Mouse (Mus musculus) embryo, embryonic 10 days (tissue): Measurements from ENCODE around the gene Hmcn2.

Experiments
- DNase-seq: peaks from one replicate; pipeline ENCODE4 v3.0.0-alpha.2; 2015; ENCODE audit warnings: low spot score

Hmcn2 gene

DNA sequence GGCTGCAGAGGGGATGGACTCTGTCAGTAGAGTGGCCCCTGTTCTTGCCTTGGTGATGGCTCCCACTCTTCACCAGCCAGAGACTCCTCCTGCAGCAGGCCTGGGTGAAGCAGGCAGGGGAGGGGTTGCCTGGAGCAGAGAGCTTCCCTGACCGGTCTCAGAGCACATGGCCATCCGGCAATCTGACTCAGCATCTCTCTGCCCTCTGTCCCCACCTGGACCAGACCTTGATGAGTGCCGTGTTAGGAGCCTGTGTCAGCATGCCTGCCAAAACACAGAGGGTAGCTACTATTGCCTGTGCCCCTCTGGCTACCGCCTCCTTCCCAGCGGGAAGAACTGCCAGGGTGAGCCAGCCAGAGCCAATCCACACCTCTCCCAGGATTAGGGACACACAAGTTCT is 144.2 kb downstream of the Hmcn2 start:
- no peak for DNase-seq

- no peak for DNase-seq
Measured at GRCm38 (mm10) chr2:31458989-31459936, 145.0 kb downstream of the Hmcn2 start.

GRCm38 (mm10) chr2:31460025-31460571 is 145.9 kb downstream of the Hmcn2 start:
- DNase-seq, result peak; percentile 79

DNA sequence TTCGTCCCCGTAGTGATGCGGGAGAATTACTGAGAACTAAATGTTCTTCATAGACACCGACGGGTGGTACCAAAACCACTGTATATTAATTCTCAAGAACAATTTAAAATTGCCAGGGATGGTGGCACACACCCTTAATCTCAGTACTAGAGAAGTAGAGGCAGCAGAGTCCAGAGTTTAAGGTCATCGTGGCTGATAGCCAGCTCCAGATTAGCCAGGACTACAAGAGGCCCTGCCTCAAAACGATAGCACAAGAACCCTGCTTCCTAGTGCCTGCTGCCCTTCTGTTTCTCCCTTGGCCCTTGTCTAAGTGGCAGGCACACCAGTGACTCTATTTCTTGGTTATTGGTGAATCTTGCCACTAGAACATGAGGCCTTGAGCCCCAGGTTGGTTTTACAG is 146.7 kb downstream of the Hmcn2 start:
- no peak for DNase-seq

GRCm38 (mm10) chr2:31462051-31462450 is 147.8 kb downstream of the Hmcn2 start:
- DNase-seq, result no peak

DNA sequence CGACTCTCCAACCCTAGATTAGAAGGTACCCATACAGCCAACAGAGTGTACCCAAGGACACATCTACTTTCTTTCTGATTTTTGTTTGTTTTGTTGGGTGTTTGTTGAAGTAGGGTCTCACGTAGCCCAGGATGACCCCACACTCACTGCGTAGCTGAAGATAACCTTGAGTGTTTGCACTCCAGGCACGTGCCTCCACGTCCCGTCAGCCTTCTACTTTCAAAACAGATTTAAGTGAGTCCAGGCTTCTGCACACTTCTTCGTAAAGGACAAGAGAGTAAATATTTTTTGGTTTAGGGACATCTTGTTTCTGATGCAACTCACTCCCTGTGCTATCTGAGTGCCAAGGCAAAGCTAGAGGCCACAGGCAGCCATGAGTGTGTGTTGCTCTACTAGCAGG is 149.0 kb downstream of the Hmcn2 start:
- no peak for DNase-seq

GRCm38 (mm10) chr2:31463696-31464528 is 149.7 kb downstream of the Hmcn2 start:
- DNase-seq, result no peak

DNA sequence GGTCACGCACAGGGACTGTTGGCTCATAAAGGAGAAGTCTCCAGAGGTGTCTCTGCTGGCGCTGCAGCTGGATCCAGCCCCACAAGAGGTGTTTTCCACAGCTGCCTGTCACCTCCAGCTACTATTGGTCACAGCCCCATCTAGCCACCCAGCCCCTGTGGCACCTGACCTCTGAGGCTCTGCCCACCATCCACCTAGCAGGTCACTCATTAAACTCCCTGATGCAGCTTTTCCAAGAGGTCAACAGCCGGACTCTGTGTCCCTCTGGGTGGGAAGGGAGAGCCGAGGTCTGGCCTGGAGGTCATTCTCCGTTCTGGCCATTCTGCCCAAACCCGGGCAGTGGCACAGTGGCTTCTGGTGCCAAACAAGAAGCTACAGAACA is 150.3 kb downstream of the Hmcn2 start:
- no peak for DNase-seq

DNA sequence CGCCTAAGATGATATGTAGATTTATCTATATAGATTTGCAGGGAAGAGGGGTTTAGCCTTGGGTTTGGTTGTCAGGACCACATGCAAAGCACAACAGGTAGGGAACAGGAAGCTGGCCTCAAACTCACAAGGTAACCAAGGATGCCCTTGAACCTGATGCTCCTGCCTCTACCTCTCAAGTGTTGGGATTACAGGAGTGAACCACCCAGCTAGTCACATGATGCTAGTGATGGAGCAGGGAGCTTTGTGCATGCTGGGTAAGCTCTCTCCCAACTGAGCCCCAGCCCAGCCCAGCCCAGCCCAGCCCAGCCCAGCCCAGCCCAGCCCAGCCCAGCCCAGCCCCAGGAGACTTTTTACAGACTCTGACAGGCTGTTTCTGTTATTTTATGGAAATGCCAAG is 153.2 kb downstream of the Hmcn2 start:
- no peak for DNase-seq

DNA sequence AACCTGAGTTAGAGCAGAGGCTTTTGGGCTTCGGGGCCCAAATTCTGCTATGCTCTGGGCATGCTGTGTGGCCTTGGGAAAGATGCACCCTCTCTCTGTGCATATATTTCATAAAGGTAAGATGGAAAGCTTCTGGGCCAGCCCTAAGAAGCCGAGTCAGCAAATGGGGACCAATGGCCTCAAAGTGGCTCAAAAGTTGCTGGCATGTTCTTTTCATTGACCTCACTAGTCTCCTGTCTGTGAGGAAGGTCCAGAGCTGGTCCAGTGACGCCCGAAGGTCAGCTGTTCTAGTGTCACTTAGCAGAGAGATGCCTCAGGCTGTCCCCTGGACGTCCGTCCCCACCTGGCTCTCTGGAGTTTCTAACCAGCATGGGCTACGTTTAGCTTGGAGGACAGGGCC is 154.6 kb downstream of the Hmcn2 start:
- DNase-seq, result no peak

DNA sequence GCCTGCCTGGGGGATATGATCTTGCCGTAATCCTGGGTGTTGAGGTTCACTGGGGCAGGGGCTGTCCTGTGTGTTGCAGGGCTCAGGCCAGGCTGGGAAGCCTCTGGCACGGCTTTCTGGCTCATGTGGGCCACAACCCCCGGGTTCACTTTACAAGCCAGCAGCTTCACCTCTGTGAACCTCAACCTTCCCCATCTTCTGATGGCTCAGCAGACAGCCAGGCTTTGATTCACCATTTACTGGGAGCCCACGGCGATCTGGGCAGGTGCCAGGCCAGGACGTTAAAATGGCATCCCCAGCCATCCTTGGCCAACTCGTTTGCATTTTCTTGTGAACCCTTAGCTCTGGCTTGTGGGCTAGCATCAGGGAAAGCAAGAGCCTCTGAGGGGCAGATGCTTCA is 155.3 kb downstream of the Hmcn2 start:
- DNase-seq, result no peak

- DNase-seq, result peak; percentile 60
Measured at GRCm38 (mm10) chr2:31469931-31470682, 155.9 kb downstream of the Hmcn2 start, which contains the start of gene Ass1. Gene Ass1, plus strand, starts transcription at chr2:31470207.

GRCm38 (mm10) chr2:31470683-31471385 is 156.6 kb downstream of the Hmcn2 start:
- DNase-seq, result no peak

DNA sequence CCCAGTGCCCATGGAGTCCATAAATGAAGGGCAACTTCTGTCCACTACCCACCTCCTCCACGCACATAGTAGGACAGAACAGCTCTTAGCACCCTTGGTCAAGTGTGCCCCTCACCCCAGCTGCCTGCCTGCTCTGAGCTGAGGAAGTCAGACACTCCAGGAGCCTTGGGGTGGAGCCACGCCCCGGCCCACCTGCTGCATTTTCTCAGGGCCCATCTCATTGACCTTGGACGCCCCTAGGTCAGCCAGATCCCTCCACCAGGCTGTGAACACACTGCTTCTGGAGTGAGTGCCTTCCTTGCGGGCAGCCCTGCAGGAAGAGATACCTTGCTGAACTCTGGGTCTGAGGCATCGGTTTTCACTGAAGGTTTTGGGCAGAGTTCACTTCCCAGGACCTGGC is 157.4 kb downstream of the Hmcn2 start:
- no peak for DNase-seq

DNA sequence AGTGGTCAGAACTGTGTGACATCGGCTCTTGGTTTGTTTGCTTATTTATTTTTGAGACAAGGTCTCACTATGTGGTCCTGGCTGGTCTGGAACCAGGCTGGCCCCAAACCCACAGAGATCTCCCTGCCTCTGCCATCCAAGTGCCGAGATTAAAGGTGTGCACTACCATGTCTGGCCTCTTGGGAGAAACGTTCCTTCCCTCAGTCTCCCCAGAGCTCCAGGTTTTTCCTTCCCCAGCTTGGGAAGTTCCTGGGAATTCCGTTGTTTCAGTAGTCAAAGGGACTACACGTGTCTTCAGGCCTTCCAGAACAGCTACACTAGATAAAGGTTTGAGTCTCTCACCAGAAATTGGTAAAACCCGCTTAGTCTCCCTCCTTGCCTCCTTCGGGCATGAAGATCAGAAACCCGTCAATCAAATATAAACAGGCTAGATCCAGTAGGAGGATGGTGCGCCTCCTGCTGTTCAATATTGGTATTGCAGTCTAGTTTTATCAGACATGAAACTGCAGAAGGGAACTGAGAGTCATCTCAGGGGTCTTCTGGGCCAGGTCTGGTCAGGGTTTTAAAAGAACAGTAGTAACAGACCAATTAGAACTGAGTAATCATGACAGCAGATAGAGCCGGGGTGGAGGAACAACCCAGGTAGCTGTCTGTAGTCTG is 158.3 kb downstream of the Hmcn2 start:
- DNase-seq, result peak; percentile 69

GRCm38 (mm10) chr2:31473941-31474340 is 159.7 kb downstream of the Hmcn2 start:
- DNase-seq, result no peak

DNA sequence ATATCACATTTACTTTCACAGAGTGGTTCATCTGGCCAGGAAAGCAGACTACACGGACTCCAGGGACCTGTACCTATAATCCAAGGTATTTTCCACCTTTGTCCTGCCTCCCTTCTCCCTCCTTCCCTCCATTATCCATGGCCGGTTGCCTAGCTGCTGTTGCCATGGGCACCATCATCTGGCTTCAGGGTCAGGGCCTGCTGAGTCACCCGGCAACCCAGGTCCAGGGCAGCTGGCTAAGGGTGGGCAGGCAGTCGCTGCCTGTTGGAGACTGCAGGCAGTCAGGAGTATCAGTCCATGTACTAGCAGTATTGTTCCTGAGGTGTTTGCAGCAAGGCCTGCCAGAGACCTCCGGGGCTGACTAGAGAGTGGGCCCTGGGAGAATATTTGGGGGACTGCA is 160.5 kb downstream of the Hmcn2 start:
- DNase-seq, result no peak

GRCm38 (mm10) chr2:31476107-31476820 is 162.0 kb downstream of the Hmcn2 start:
- DNase-seq, result no peak

- no peak for DNase-seq
Measured at GRCm38 (mm10) chr2:31477234-31478161, 163.3 kb downstream of the Hmcn2 start.
